Mouse (Mus musculus) spleen, adult 2 months (tissue): ENCODE measurements around the gene Ctxn1. TPM values are rescaled to one million over a fixed set of nuclear protein-coding genes. Genes with fewer than 3 reads are reported as not detected.
A peak's percentile ranks its signal among the peaks of the same experiment; 100 is the strongest.

Source experiments
- DNase-seq, 2 experiments: peaks; one replicate each; pipeline versions ENCODE4 v3.0.0 to v3.0.0-alpha.2; 2012 to 2021; ENCODE audit warnings: low spot score in 2 of 2, low read depth in 1 of 2
- H3K27ac ChIP-seq: fragments of 200-500 bp; 2 replicates; pipeline ENCODE4 v1.5.1; 2012; ENCODE audit warnings: low read length, inconsistent platforms; ENCODE audit not compliant: insufficient read depth
- H3K27me3 ChIP-seq: fragments of 200-500 bp; 2 replicates; pipeline ENCODE4 v1.6.1; 2012; ENCODE audit warnings: mild to moderate bottlenecking, moderate library complexity, low read length, inconsistent platforms; ENCODE audit not compliant: control insufficient read depth, insufficient read depth
- H3K36me3 ChIP-seq: fragments of 200-500 bp; 2 replicates; pipeline ENCODE4 v1.6.1; 2012; ENCODE audit warnings: mild to moderate bottlenecking, low read length, inconsistent platforms; ENCODE audit not compliant: control insufficient read depth, insufficient read depth
- H3K4me1 ChIP-seq: fragments of 200-500 bp; 2 replicates; pipeline ENCODE4 v1.6.1; 2011; ENCODE audit warnings: inconsistent platforms; ENCODE audit not compliant: control insufficient read depth, insufficient read depth, insufficient read length
- H3K4me3 ChIP-seq: fragments of 200-500 bp; 2 replicates; pipeline ENCODE4 v1.5.1; 2011; ENCODE audit warnings: mild to moderate bottlenecking, inconsistent platforms; ENCODE audit not compliant: insufficient read depth, insufficient read length; ENCODE audit errors: extremely low read depth
- CTCF ChIP-seq: fragments of 200-500 bp; IDR thresholded peaks from 2 replicates; pipeline ENCODE4 v1.5.1; 2011; ENCODE audit warnings: mild to moderate bottlenecking, inconsistent platforms; ENCODE audit not compliant: insufficient read depth, insufficient read length, insufficient replicate concordance; ENCODE audit errors: extremely low read depth
- POLR2A ChIP-seq: fragments of 200-500 bp; IDR thresholded peaks from 2 replicates; pipeline ENCODE4 v1.6.1; 2011; ENCODE audit warnings: low read depth, low read length, inconsistent platforms
- WGBS: fragments of 180-500 bp; shearing (Covaris S2); methylation state at CpG from one replicate; pipeline ENCODE4 v1.1.7; 2018; 5-methylcytosine and 5-hydroxymethylcytosine counted together
- polyA plus RNA-seq: library from polyadenylated mRNA; depleted of rRNA; stranded (reverse); fragments of >200 nt; gene quantifications from 2 replicates; pipeline ENCODE4 v1.2.3, GENCODE M21; 2012; rRNA removed

Ctxn1 gene
- polyA plus RNA-seq, 1 experiment = 4.1 TPM

DNA sequence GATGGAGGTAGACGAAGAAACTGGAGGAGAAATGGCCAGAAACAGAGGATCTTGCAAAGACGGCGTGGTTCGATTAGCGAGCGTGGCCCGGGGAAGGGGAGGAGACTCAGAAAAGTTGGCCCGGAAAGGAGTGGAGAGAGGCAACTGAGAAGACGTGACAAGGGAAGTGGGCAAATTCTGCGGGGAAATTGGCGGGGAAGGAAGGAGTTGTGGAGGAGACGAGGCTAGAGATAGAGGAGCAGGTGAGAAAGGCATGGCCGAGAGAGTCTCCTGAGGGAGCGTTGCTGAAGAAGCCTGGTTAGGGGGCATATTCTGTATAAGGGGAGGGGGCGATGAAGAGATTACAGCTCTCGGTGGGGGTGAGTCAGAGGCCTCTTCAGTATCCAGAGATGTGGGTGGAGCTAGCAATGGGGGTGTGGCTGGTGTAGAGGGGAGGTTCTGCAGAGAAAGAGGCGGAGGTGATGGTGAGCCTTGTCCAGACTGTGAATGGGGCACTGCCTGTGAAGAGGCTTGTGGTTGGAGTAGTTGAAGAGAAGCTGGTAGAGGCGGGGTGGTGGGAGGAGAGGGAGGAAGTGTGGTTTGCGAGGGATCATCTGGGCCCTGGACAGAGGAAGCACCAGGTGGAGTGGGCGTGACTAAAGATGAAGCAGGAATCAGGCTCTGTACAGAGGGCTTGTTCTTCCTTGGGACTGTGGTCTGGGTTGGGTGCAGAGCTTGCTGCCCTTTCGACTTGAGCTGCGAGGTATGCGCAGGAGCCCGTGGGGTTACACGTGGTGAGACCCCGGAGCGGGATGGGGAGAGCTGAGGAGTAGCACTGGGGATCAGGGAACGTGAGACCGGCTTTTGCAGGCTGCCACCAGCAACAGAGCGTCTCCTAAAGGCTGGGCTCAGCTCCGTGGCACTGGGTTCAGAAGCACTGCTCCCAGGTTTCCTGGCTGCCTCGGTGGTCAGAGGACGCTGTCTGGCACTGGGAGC is 44.8 kb downstream of the Ctxn1 start:
- WGBS = 4% methylated on average over 33 of the region's 33 CpGs
- peak; percentile 18 to 49 for DNase-seq
- H3K27ac ChIP-seq = peak overlapping the region; percentile 1; the same call in 1 of the 2 replicates
- H3K27me3 ChIP-seq = peaks cover 13% of the 10 kb centered on the region
- peaks cover 14% of the 10 kb centered on the region for H3K4me1 ChIP-seq
- peak overlapping the region; percentile 45 for H3K4me3 ChIP-seq
- TF ChIP-seq POLR2A (no peak), CTCF (no peak)
- no peaks in the 10 kb centered on the region for H3K36me3 ChIP-seq

- WGBS = 1% methylated on average over 18 of the region's 18 CpGs
- DNase-seq = peak in 1 of 2 experiments; percentile 39
- H3K4me1 ChIP-seq = peaks cover 14% of the 10 kb centered on the region
- H3K36me3 ChIP-seq = no peaks in the 10 kb centered on the region
- no peak for TF ChIP-seq CTCF
- no peak for TF ChIP-seq POLR2A
- peak overlapping the region; percentile 45 for H3K4me3 ChIP-seq
- H3K27me3 ChIP-seq = peaks cover 13% of the 10 kb centered on the region
- peak overlapping the region; percentile 1; the same call in 1 of the 2 replicates for H3K27ac ChIP-seq
Measured at GRCm38 (mm10) chr8:4213210-4214005, 45.7 kb downstream of the Ctxn1 start.

- no peak for DNase-seq
- Histone ChIP-seq H3K4me3 (peak overlapping the region; percentile 45; the same call in 1 of the 2 replicates), H3K4me1 (peaks cover 14% of the 10 kb centered on the region), H3K27ac (no peak overlapping the region), H3K36me3 (no peaks in the 10 kb centered on the region), H3K27me3 (peaks cover 13% of the 10 kb centered on the region)
- TF ChIP-seq POLR2A (no peak), CTCF (no peak)
- WGBS = 1% methylated on average over 25 of the region's 25 CpGs
Measured at GRCm38 (mm10) chr8:4212809-4213209, 46.3 kb downstream of the Ctxn1 start.

DNA sequence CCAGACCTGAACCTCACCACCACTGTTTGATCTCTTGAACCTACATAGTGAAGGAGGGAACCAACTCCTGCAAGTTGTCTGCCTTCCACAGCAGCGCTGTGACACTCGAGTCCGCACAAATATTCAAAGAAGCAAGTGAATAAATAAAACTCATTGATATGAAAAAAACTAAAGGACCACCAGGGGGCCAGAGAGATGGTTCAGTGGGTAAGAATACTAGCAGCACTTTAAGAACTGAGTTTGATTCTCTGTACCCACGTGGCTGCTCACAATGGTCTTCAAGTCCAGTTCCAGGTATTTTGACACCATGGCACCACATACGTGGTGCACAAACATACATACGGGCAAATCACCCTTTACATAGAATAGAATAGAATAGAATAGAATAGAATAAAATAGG is 48.0 kb downstream of the Ctxn1 start:
- TF ChIP-seq POLR2A (no peak), CTCF (no peak)
- H3K4me3 ChIP-seq = no peak overlapping the region
- no peak overlapping the region for H3K27ac ChIP-seq
- 80% methylated on average over 6 of the region's 6 CpGs for WGBS
- DNase-seq = no peak
- H3K27me3 ChIP-seq = peaks cover 4% of the 10 kb centered on the region
- no peaks in the 10 kb centered on the region; the same call in 1 of the 2 replicates for H3K36me3 ChIP-seq
- H3K4me1 ChIP-seq = peaks cover 11% of the 10 kb centered on the region; the same call in 1 of the 2 replicates

Other genes starting within 250 kb of the Ctxn1 start
- gene Cd209f, start 153.4 kb downstream of the Ctxn1 start, polyA plus RNA-seq = 2.8 and 10.7 TPM in 2 replicates
- 1.1 and 4.6 TPM in 2 replicates for gene Cd209g, start 125.2 kb downstream of the Ctxn1 start, polyA plus RNA-seq
- 10.2 and 12.9 TPM in 2 replicates for gene Evi5l, start 92.7 kb downstream of the Ctxn1 start, polyA plus RNA-seq
- 0.14 and 0.16 TPM in 2 replicates for gene Prr36, start 41.8 kb downstream of the Ctxn1 start, polyA plus RNA-seq
- 0.02 and 0.06 TPM in 2 replicates for gene Lrrc8e, start 32.4 kb downstream of the Ctxn1 start, polyA plus RNA-seq
- gene Map2k7, start 20.5 kb downstream of the Ctxn1 start, polyA plus RNA-seq = 24.9 and 28.7 TPM in 2 replicates
- 0.63 and 1.2 TPM in 2 replicates for gene Gm49320, start 20.4 kb downstream of the Ctxn1 start, polyA plus RNA-seq
- 13.9 and 25.2 TPM in 2 replicates for gene Tgfbr3l, start 11.1 kb downstream of the Ctxn1 start, polyA plus RNA-seq
- 19.6 and 22.9 TPM in 2 replicates for gene Snapc2, start 6.2 kb downstream of the Ctxn1 start, polyA plus RNA-seq
- 42.1 and 42.8 TPM in 2 replicates for gene Timm44, start 16.6 kb upstream of the Ctxn1 start, polyA plus RNA-seq
- gene Ccl25, start 65.9 kb upstream of the Ctxn1 start, polyA plus RNA-seq = 1.6 and 1.7 TPM in 2 replicates
- 19.3 and 23.2 TPM in 2 replicates for gene Elavl1, start 66.1 kb upstream of the Ctxn1 start, polyA plus RNA-seq
- gene Cers4, start 233.8 kb upstream of the Ctxn1 start, polyA plus RNA-seq = 40.8 and 42.1 TPM in 2 replicates